Mouse (Mus musculus): ENCODE results near the gene Tcf3. TPM values are rescaled to one million over a fixed set of nuclear protein-coding genes. Genes with fewer than 3 reads are reported as not detected.

Tcf3 gene
- polyA plus RNA-seq, 1 experiment from 2014 or later, result 149 TPM

DNA sequence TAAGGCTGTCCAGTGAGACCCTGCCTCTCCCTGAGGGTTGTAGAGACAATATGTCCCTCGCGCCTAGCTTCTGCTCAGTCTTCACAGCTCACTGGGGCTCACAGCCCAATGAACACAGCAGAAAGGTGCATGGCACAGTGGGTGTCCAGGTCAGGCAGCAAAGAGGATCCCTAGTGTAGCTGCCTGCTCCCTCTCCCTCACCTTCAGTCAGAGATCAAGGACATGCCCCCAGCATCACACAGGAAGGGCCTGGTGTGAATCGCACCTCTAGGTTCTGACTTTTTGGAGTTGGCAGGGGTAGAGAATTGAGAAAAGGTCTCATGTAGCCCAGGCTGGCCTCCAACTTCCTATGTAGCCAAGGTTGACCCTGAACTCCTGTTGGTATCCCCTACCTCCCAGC, 1.4 kb upstream of the Tcf3 start:
- DNase-seq (ENCODE audit: low spot score) (no peak), ATAC-seq (replicated peaks; ENCODE audit: low FRiP score) (no peak)
- WGBS, result 71% methylated on average over 3 of the region's 3 CpGs
- peaks cover 34% of the 10 kb centered on the region for H3K4me1 ChIP-seq (replicated peaks; ENCODE audit: control insufficient read depth, insufficient read depth, low read length)
- H3K27me3 ChIP-seq (replicated peaks; ENCODE audit: control insufficient read depth, insufficient read depth, low read length), result no peaks in the 10 kb centered on the region
- no peaks in the 10 kb centered on the region for H3K9me3 ChIP-seq (ENCODE audit: control insufficient read depth, low read length)
- peak overlapping the region; percentile 50 for H3K27ac ChIP-seq (ENCODE audit: low read depth, low read length)
- H3K36me3 ChIP-seq (ENCODE audit: control insufficient read depth, insufficient read depth, low read length), result peaks cover 11% of the 10 kb centered on the region
- H3K4me3 ChIP-seq (ENCODE audit: low read depth, low read length), result peak overlapping the region; percentile 100
- peak overlapping the region; percentile 94 for H3K4me2 ChIP-seq
- H3K9ac ChIP-seq (ENCODE audit: low read depth, low read length), result peak overlapping the region; percentile 46

DNA sequence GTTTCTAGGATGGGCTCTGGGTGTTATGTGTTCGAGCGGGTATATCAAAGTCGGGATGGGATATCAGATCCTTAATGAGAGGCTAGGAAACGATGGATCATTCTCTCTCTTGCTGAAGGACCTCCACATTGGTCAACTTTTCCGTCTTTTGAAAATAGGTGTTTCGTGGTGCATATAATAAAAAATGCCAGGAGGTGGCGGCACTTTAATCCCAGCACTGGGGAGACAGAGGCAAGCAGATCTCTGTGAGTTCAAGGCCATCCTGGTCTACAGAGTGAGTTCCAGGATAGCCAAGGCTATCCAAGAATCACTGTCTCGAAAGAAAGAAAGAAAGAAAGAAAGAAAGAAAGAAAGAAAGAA, 766 bp upstream of the Tcf3 start:
- Histone ChIP-seq H3K9ac (ENCODE audit: low read depth, low read length) (peak overlapping the region; percentile 46; the same call in 1 of the 2 replicates), H3K27ac (ENCODE audit: low read depth, low read length) (peak overlapping the region; percentile 50), H3K4me2 (peak overlapping the region; percentile 94), H3K36me3 (ENCODE audit: control insufficient read depth, insufficient read depth, low read length) (peaks cover 17% of the 10 kb centered on the region), H3K4me3 (ENCODE audit: low read depth, low read length) (peak overlapping the region; percentile 100), H3K27me3 (replicated peaks; ENCODE audit: control insufficient read depth, insufficient read depth, low read length) (no peaks in the 10 kb centered on the region), H3K4me1 (replicated peaks; ENCODE audit: control insufficient read depth, insufficient read depth, low read length) (peaks cover 34% of the 10 kb centered on the region), H3K9me3 (ENCODE audit: control insufficient read depth, low read length) (no peaks in the 10 kb centered on the region)
- DNase-seq (ENCODE audit: low spot score) (no peak), ATAC-seq (replicated peaks; ENCODE audit: low FRiP score) (no peak)
- 11% methylated on average over 8 of the region's 8 CpGs for WGBS

DNA sequence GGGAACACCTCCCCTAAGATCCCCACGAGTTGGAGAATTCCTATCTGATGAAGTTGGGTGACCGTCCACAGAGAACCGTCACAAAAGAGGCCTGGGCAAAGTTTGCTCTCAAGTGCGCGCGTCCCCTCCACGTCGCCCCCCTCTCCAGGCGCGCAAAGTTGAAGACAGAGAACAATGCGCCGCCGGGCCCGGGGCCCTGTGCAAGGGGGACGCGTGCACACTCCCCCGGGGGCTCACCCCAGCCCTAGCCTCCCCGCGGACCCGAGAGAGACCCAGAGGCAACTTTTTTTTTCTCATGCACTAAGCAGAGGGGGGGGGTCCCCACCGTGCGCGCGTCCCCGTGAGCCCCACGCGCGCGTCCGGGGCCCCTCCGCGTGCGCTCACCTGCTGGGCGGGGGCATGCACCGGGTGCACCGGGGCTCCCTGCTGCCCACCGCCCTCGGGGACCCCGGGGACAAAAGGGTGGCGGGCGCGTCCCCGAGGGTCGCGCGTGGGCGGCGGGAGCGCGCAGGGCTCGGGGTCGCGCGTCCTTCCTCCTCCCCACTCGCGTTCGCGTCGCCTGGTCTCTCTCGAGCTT, 423 bp downstream of the Tcf3 start:
- H3K4me1 ChIP-seq (replicated peaks; ENCODE audit: control insufficient read depth, insufficient read depth, low read length), result peaks cover 34% of the 10 kb centered on the region
- peak overlapping the region; percentile 97 for H3K27ac ChIP-seq (ENCODE audit: low read depth, low read length)
- H3K27me3 ChIP-seq (replicated peaks; ENCODE audit: control insufficient read depth, insufficient read depth, low read length), result no peaks in the 10 kb centered on the region
- peak overlapping the region; percentile 100 for H3K9ac ChIP-seq (ENCODE audit: low read depth, low read length)
- peak overlapping the region; percentile 94 for H3K4me2 ChIP-seq
- ATAC-seq (replicated peaks; ENCODE audit: low FRiP score) (no peak; the same call in 1 of the 2 replicates), DNase-seq (ENCODE audit: low spot score) (peak; percentile 67)
- under 1% methylated on average over 60 of the region's 60 CpGs for WGBS
- H3K9me3 ChIP-seq (ENCODE audit: control insufficient read depth, low read length), result no peaks in the 10 kb centered on the region
- peak overlapping the region; percentile 100 for H3K4me3 ChIP-seq (ENCODE audit: low read depth, low read length)
- peaks cover 26% of the 10 kb centered on the region for H3K36me3 ChIP-seq (ENCODE audit: control insufficient read depth, insufficient read depth, low read length)

DNA sequence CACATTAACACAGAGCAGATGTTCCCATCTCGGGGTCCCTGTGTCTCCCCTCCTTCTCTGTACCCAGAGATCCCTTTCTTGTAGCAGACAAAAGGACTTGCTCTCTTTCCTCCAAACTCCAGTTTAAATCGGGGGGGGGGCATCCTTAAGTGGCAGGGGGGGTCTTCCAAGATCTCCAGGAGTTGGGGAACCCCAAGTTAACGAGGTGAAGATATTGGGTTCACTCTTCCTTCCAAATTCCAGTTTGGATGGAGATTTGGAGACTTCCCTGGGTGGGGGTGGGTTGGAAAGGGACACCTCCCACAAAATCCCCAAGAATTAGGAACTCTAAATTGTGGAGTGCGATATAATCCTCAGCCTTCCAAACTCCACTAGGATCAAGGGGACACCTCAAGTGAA, 1.1 kb downstream of the Tcf3 start:
- Histone ChIP-seq H3K4me1 (replicated peaks; ENCODE audit: control insufficient read depth, insufficient read depth, low read length) (peaks cover 34% of the 10 kb centered on the region), H3K9me3 (ENCODE audit: control insufficient read depth, low read length) (no peaks in the 10 kb centered on the region)
- 5% methylated on average over 4 of the region's 4 CpGs for WGBS

DNA sequence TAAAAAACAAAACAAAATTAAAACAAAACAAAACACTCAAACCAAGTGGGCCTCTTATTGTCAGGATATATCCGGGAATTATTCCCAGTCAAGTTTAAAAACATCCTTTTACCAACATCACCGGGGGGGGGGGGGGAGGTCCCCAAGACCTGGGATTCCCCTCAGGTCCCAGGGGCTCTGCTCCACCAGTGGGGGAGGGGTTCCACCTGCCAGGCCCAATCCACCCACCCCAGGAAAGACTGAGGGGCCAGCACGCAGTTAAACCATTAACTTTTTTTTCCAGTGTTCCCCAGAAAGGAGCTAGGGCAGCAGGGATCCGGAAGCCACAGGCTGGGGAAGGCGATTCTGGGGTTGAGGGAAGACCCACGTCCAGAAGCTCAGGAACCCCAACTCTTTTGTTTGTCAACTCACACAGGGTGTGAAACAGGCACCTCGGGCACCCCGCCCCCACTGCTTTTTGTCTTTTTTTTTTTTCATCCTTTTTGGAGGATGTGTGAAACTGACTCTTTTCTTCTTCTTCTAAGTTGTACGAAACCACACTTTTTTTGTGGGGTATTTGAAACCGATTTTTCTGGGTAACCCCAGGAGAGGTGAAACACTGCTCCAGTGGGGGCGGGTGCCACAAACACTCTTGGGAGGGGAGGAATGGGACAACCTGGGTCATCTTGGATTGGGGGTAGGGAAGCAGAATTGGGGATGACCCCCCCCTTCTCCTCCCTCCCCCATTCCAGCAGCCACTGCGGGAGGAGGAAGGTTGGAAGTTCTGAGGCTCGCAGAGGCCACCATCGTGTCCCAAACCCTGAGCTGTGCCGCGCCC, 1.7 kb downstream of the Tcf3 start:
- Histone ChIP-seq H3K4me2 (peak overlapping the region; percentile 94), H3K27ac (ENCODE audit: low read depth, low read length) (peak overlapping the region; percentile 97; the same call in 1 of the 2 replicates), H3K36me3 (ENCODE audit: control insufficient read depth, insufficient read depth, low read length) (peaks cover 39% of the 10 kb centered on the region), H3K9ac (ENCODE audit: low read depth, low read length) (peak overlapping the region; percentile 100), H3K4me1 (replicated peaks; ENCODE audit: control insufficient read depth, insufficient read depth, low read length) (peaks cover 34% of the 10 kb centered on the region), H3K27me3 (replicated peaks; ENCODE audit: control insufficient read depth, insufficient read depth, low read length) (no peaks in the 10 kb centered on the region), H3K4me3 (ENCODE audit: low read depth, low read length) (peak overlapping the region; percentile 100), H3K9me3 (ENCODE audit: control insufficient read depth, low read length) (no peaks in the 10 kb centered on the region)
- DNase-seq (ENCODE audit: low spot score) (no peak), ATAC-seq (replicated peaks; ENCODE audit: low FRiP score) (no peak)
- 33% methylated on average over 16 of the region's 16 CpGs for WGBS

More for the DNA sequence above, 1.1 kb downstream of the Tcf3 start:
- peak overlapping the region; percentile 100 for H3K4me3 ChIP-seq (ENCODE audit: low read depth, low read length)
- H3K9ac ChIP-seq (ENCODE audit: low read depth, low read length), result peak overlapping the region; percentile 100
- H3K27ac ChIP-seq (ENCODE audit: low read depth, low read length), result peak overlapping the region; percentile 97
- DNase-seq (ENCODE audit: low spot score) (no peak), ATAC-seq (replicated peaks; ENCODE audit: low FRiP score) (no peak)
- peak overlapping the region; percentile 94 for H3K4me2 ChIP-seq
- no peaks in the 10 kb centered on the region for H3K27me3 ChIP-seq (replicated peaks; ENCODE audit: control insufficient read depth, insufficient read depth, low read length)
- H3K36me3 ChIP-seq (ENCODE audit: control insufficient read depth, insufficient read depth, low read length), result peaks cover 33% of the 10 kb centered on the region

DNA sequence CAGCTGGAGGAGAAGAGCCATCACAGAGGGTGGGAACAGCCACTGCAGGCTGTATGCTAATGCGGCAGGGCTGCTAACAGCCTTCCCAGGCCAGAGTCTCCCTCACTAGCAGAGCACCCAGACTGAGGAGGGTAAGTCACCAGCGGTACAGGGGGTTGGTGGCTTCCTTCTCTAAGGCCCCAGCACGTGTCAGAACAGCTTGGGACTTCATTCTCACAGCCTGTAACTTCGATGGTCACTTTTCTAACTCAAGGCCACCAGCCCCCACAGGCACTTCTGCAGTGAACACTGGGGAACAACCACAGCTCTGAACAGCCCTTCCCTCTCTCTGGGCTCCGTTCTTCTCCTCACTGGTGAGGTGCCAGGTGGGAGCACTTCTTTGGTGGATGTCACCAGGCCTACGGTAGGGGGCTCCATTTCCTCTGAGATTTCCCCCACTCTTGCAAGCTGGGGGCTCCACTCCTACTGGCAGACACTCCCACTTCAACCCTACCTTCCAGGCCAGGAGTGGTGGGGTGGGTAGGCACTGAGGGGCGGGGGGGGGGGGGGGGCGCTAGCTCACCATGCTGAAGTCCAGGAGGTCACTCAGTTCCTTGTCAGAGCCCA, 3.0 kb downstream of the Tcf3 start:
- WGBS, result 78% methylated on average over 7 of the region's 8 CpGs
- Histone ChIP-seq H3K9ac (ENCODE audit: low read depth, low read length) (no peak overlapping the region), H3K27me3 (replicated peaks; ENCODE audit: control insufficient read depth, insufficient read depth, low read length) (no peaks in the 10 kb centered on the region), H3K27ac (ENCODE audit: low read depth, low read length) (no peak overlapping the region), H3K9me3 (ENCODE audit: control insufficient read depth, low read length) (peaks cover 3% of the 10 kb centered on the region; the same call in 1 of the 2 replicates), H3K4me2 (no peak overlapping the region; the same call in 1 of the 2 replicates), H3K36me3 (ENCODE audit: control insufficient read depth, insufficient read depth, low read length) (peaks cover 52% of the 10 kb centered on the region), H3K4me3 (ENCODE audit: low read depth, low read length) (no peak overlapping the region; the same call in 1 of the 2 replicates), H3K4me1 (replicated peaks; ENCODE audit: control insufficient read depth, insufficient read depth, low read length) (peaks cover 24% of the 10 kb centered on the region)
- DNase-seq (ENCODE audit: low spot score) (no peak), ATAC-seq (replicated peaks; ENCODE audit: low FRiP score) (no peak)

DNA sequence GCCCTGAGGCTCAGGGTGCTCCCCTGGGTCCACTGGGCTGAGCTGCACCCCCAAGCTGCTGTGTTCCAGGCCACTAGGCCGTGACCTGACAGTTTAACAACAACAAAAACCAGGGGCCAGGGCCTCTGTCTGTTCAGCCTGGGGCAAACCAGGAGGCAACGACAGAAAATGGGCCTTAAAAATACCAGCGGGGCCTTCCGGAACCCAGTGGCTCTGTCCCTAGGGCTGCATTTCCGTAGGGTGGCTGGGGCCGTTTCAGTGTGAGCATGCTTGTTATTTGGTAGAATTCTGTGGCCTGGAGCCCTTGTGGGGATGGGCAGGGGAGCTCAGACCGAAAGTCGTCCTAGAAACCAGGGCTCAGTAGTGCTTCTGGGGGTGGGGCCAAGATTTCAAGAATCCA, 3.6 kb downstream of the Tcf3 start:
- H3K4me1 ChIP-seq (replicated peaks; ENCODE audit: control insufficient read depth, insufficient read depth, low read length), result peaks cover 18% of the 10 kb centered on the region

DNA sequence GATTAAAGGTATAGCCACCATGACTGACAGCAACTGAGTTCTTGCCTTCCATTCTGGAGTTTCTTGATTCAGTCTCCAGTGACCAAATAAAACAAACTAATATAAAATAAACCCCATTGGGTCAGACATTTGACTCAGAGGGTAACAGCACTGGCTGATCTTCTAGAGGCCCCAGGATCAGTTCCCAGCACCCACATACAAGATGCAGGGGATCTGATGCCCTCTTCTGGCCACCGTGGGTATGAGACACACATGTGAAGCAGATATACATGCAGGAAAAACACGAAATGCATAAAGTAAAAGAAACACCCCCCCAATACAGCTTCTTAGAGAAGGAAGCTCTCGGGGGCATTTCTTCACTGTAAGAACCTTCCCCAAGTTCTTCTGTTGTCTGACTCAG, 8.4 kb downstream of the Tcf3 start:
- WGBS, result 86% methylated on average over 3 of the region's 3 CpGs
- peaks cover 6% of the 10 kb centered on the region; the same call in 1 of the 2 replicates for H3K9me3 ChIP-seq (ENCODE audit: control insufficient read depth, low read length)
- H3K4me3 ChIP-seq (ENCODE audit: low read depth, low read length), result no peak overlapping the region
- peaks cover 46% of the 10 kb centered on the region for H3K4me1 ChIP-seq (replicated peaks; ENCODE audit: control insufficient read depth, insufficient read depth, low read length)
- no peak overlapping the region for H3K9ac ChIP-seq (ENCODE audit: low read depth, low read length)
- peak overlapping the region; percentile 91; the same call in 1 of the 2 replicates for H3K27ac ChIP-seq (ENCODE audit: low read depth, low read length)
- DNase-seq (ENCODE audit: low spot score) (no peak), ATAC-seq (replicated peaks; ENCODE audit: low FRiP score) (no peak)
- H3K27me3 ChIP-seq (replicated peaks; ENCODE audit: control insufficient read depth, insufficient read depth, low read length), result no peaks in the 10 kb centered on the region
- H3K36me3 ChIP-seq (ENCODE audit: control insufficient read depth, insufficient read depth, low read length), result peaks cover 67% of the 10 kb centered on the region
- no peak overlapping the region for H3K4me2 ChIP-seq

More for the DNA sequence above, 3.6 kb downstream of the Tcf3 start:
- peaks cover 6% of the 10 kb centered on the region; the same call in 1 of the 2 replicates for H3K9me3 ChIP-seq (ENCODE audit: control insufficient read depth, low read length)
- H3K36me3 ChIP-seq (ENCODE audit: control insufficient read depth, insufficient read depth, low read length), result peaks cover 59% of the 10 kb centered on the region
- H3K27me3 ChIP-seq (replicated peaks; ENCODE audit: control insufficient read depth, insufficient read depth, low read length), result no peaks in the 10 kb centered on the region
- peak overlapping the region; percentile 30; the same call in 1 of the 2 replicates for H3K9ac ChIP-seq (ENCODE audit: low read depth, low read length)
- DNase-seq (ENCODE audit: low spot score), result no peak
- ATAC-seq (replicated peaks; ENCODE audit: low FRiP score), result no peak
- no peak overlapping the region for H3K4me3 ChIP-seq (ENCODE audit: low read depth, low read length)
- H3K4me2 ChIP-seq, result no peak overlapping the region
- 90% methylated on average over 8 of the region's 8 CpGs for WGBS
- H3K27ac ChIP-seq (ENCODE audit: low read depth, low read length), result no peak overlapping the region; the same call in 1 of the 2 replicates

Data from liver, embryonic 11.5 days (tissue).